Mouse (Mus musculus) kidney, postnatal 0 days (tissue): ENCODE measurements at regions not wholly inside any gene's neighbourhood (a gene's known extent, or its start where the extent isn't known, plus 50 kb on each side); places are given as distances from the start of the nearest gene placed in this dataset.

ENCODE experiments used
- ATAC-seq: fragments of 200-750 bp; cut with Nextera tagmentation; replicated peaks from 2 replicates; pipeline ENCODE4 v1.8.0; 2017; ENCODE audit warnings: low read depth, moderate number of reproducible peaks, moderate TSS enrichment, moderate library complexity; ENCODE audit not compliant: low FRiP score
- DNase-seq: peaks from one replicate; pipeline ENCODE4 v3.0.0-alpha.2; 2016; ENCODE audit warnings: low spot score
- H3K27ac ChIP-seq: fragments of 300-500 bp; sonication (generic); 2 replicates; pipeline ENCODE4 v1.5.1; 2014; ENCODE audit warnings: mild to moderate bottlenecking
- H3K27me3 ChIP-seq: fragments of 300-500 bp; sonication (generic); 2 replicates; pipeline ENCODE4 v1.6.1; 2014; ENCODE audit warnings: low read length, mixed read lengths; ENCODE audit not compliant: insufficient read depth
- H3K36me3 ChIP-seq: fragments of 300-500 bp; sonication (generic); 2 replicates; pipeline ENCODE4 v1.6.1; 2014; ENCODE audit warnings: low read length, mixed read lengths; ENCODE audit not compliant: insufficient read depth
- H3K4me1 ChIP-seq: fragments of 300-500 bp; sonication (generic); replicated peaks from 2 replicates; pipeline ENCODE4 v1.6.1; 2014; ENCODE audit warnings: antibody characterized with exemption, low read length, mixed read lengths; ENCODE audit not compliant: insufficient read depth
- H3K4me2 ChIP-seq: fragments of 300-500 bp; sonication (generic); 2 replicates; pipeline ENCODE4 v1.6.1; 2014; ENCODE audit warnings: mild to moderate bottlenecking, low read length, moderate library complexity, mixed read lengths
- H3K4me3 ChIP-seq: fragments of 300-500 bp; sonication (generic); replicated peaks from 2 replicates; pipeline ENCODE4 v1.5.1; 2014; ENCODE audit warnings: low read depth, low read length
- H3K9ac ChIP-seq: fragments of 300-500 bp; sonication (generic); 2 replicates; pipeline ENCODE4 v1.6.1; 2014; ENCODE audit warnings: low read depth, low read length
- H3K9me3 ChIP-seq: fragments of 300-500 bp; sonication (generic); replicated peaks from 2 replicates; pipeline ENCODE4 v1.6.1; 2016; ENCODE audit warnings: low read length, inconsistent platforms, mixed read lengths
- CTCF ChIP-seq: IDR thresholded peaks from 2 replicates; pipeline ENCODE4 v1.5.1; 2016; ENCODE audit warnings: antibody characterized with exemption, low read depth, mild to moderate bottlenecking, moderate library complexity
- WGBS: fragments of 180-500 bp; shearing (Covaris S2); extraction: QIAGEN DNeasy Blood & Tissue Kit; methylation state at CpG from one replicate; pipeline ENCODE4 v1.1.7; 2014; 5-methylcytosine and 5-hydroxymethylcytosine counted together

GRCm38 (mm10) chr14:18511094-18511493 is 179.4 kb upstream of the Ube2e1 start:
- no peaks in the 10 kb centered on the region for H3K36me3 ChIP-seq
- H3K9ac ChIP-seq: no peak overlapping the region
- H3K4me2 ChIP-seq: no peak overlapping the region
- H3K4me1 ChIP-seq: no peaks in the 10 kb centered on the region
- H3K27ac ChIP-seq: no peak overlapping the region
- H3K9me3 ChIP-seq: no peaks in the 10 kb centered on the region
- no peaks in the 10 kb centered on the region for H3K27me3 ChIP-seq
- peak; percentile 10 for DNase-seq
- TF ChIP-seq CTCF: peak; percentile 55; the same call in 1 of the 2 replicates
- ATAC-seq: 0 out of 2 replicates have a peak, but pooled peaks have one; percentile 25
- no peak overlapping the region for H3K4me3 ChIP-seq

- H3K4me3 ChIP-seq: no peak overlapping the region
- no peak for DNase-seq
- H3K36me3 ChIP-seq: no peaks in the 10 kb centered on the region
- no peaks in the 10 kb centered on the region for H3K9me3 ChIP-seq
- WGBS: 63% methylated on average over 1 of the region's 1 CpGs
- no peak for TF ChIP-seq CTCF
- no peak overlapping the region for H3K9ac ChIP-seq
- ATAC-seq: no peak
- H3K4me1 ChIP-seq: no peaks in the 10 kb centered on the region
- no peaks in the 10 kb centered on the region for H3K27me3 ChIP-seq
- H3K4me2 ChIP-seq: no peak overlapping the region
- no peak overlapping the region for H3K27ac ChIP-seq
These were observed 176.6 kb upstream of the Ube2e1 start for GRCm38 (mm10) chr14:18508359-18508647.

- Histone ChIP-seq H3K4me3 (no peak overlapping the region), H3K4me2 (no peak overlapping the region), H3K27ac (no peak overlapping the region), H3K4me1 (no peaks in the 10 kb centered on the region), H3K27me3 (no peaks in the 10 kb centered on the region), H3K9ac (no peak overlapping the region), H3K9me3 (no peaks in the 10 kb centered on the region), H3K36me3 (no peaks in the 10 kb centered on the region)
- 37% methylated on average over 3 of the region's 3 CpGs for WGBS
- ATAC-seq (no peak), DNase-seq (no peak)
- no peak for TF ChIP-seq CTCF
These were observed 176.1 kb upstream of the Ube2e1 start for GRCm38 (mm10) chr14:18507582-18508358.

- no peak for ATAC-seq
- WGBS: 68% methylated on average over 4 of the region's 4 CpGs
- H3K9ac ChIP-seq: no peak overlapping the region
- no peaks in the 10 kb centered on the region for H3K27me3 ChIP-seq
- H3K4me2 ChIP-seq: no peak overlapping the region
- DNase-seq: peak; percentile 29
- H3K36me3 ChIP-seq: no peaks in the 10 kb centered on the region
- no peaks in the 10 kb centered on the region for H3K4me1 ChIP-seq
- H3K9me3 ChIP-seq: no peaks in the 10 kb centered on the region
- no peak overlapping the region for H3K27ac ChIP-seq
- no peak overlapping the region for H3K4me3 ChIP-seq
- TF ChIP-seq CTCF: peak; percentile 64
These were observed 174.5 kb upstream of the Ube2e1 start for GRCm38 (mm10) chr14:18506168-18506567.

GRCm38 (mm10) chr14:18500249-18500832 is 168.7 kb upstream of the Ube2e1 start:
- DNase-seq (no peak), ATAC-seq (no peak)
- Histone ChIP-seq H3K36me3 (no peaks in the 10 kb centered on the region), H3K4me1 (no peaks in the 10 kb centered on the region), H3K9me3 (no peaks in the 10 kb centered on the region), H3K27me3 (no peaks in the 10 kb centered on the region), H3K27ac (no peak overlapping the region), H3K4me2 (no peak overlapping the region), H3K9ac (no peak overlapping the region), H3K4me3 (no peak overlapping the region)
- no peak for TF ChIP-seq CTCF

GRCm38 (mm10) chr14:18494048-18494447 is 162.4 kb upstream of the Ube2e1 start:
- no peak for TF ChIP-seq CTCF
- H3K9me3 ChIP-seq: no peaks in the 10 kb centered on the region
- H3K36me3 ChIP-seq: no peaks in the 10 kb centered on the region
- ATAC-seq (no peak), DNase-seq (no peak)
- H3K27me3 ChIP-seq: no peaks in the 10 kb centered on the region
- no peak overlapping the region for H3K9ac ChIP-seq
- H3K4me2 ChIP-seq: no peak overlapping the region
- 89% methylated on average over 1 of the region's 1 CpGs for WGBS
- no peaks in the 10 kb centered on the region for H3K4me1 ChIP-seq
- no peak overlapping the region for H3K4me3 ChIP-seq
- H3K27ac ChIP-seq: no peak overlapping the region
